Comparison of ENCODE assay signal across 24 mouse cellular contexts in genomic region chr12:110024295-110024694, GRCm38 (mm10).
DNase-seq lines count a peak whose midpoint lies in the region; ATAC-seq and TF ChIP-seq lines count a peak whose summit lies in the region.
"Had no signal": no experiment of that assay in that cellular context is flagged by ENCODE, and none has a peak within 500 bp of the region (broad histone marks: within the 10 kb centered on the region; RNA-seq: fewer than 3 reads in every experiment).

No protein-coding gene starts in this region.

- H3K36me3 ChIP-seq in intestine, embryonic 15.5 days = no peaks in the 10 kb centered on the region
- no peaks in the 10 kb centered on the region for H3K36me3 ChIP-seq in intestine, postnatal 0 days (ENCODE audit: control insufficient read depth, insufficient read depth)
- no peaks in the 10 kb centered on the region for H3K36me3 ChIP-seq in stomach, embryonic 15.5 days
- no peaks in the 10 kb centered on the region for H3K36me3 ChIP-seq in stomach, postnatal 0 days (ENCODE audit: control insufficient read depth, insufficient read depth, low read length)
- no peaks in the 10 kb centered on the region for H3K36me3 ChIP-seq in liver, embryonic 13.5 days
- H3K36me3 ChIP-seq in neural tube, embryonic 15.5 days = no peaks in the 10 kb centered on the region
- H3K36me3 ChIP-seq: embryonic facial prominence, embryonic 12.5 days; limb, embryonic 15.5 days had no signal

- H3K4me2 ChIP-seq in intestine, embryonic 15.5 days (replicated peaks) = no peak overlapping the region
- no peak overlapping the region; the same call in 1 of the 2 replicates for H3K4me2 ChIP-seq in intestine, postnatal 0 days (replicated peaks; ENCODE audit: low read depth)
- no peak overlapping the region for H3K4me2 ChIP-seq in stomach, embryonic 15.5 days
- H3K4me2 ChIP-seq in stomach, postnatal 0 days (replicated peaks; ENCODE audit: low read depth) = no peak overlapping the region
- peak overlapping the region; percentile 38 for H3K4me2 ChIP-seq in liver, embryonic 13.5 days
- no peak overlapping the region for H3K4me2 ChIP-seq in neural tube, embryonic 15.5 days
- H3K4me2 ChIP-seq: embryonic facial prominence, embryonic 12.5 days; limb, embryonic 15.5 days; midbrain, embryonic 11.5 days had no signal

- no peak for DNase-seq in stomach, postnatal 0 days (ENCODE audit: low spot score)
- DNase-seq in liver, embryonic 13.5 days = no peak
- no peak for DNase-seq in layer of hippocampus, adult 9-10 months (ENCODE audit: low spot score)
- DNase-seq in natural killer cell, adult 2 months (ENCODE audit: low spot score in 2 of 2) = no peak
- DNase-seq: adrenal gland, postnatal 14 days; cerebellum, adult 2 months; cerebellum, postnatal 25 days; forebrain, postnatal 0 days; gastrocnemius, postnatal 25 days; heart, adult 2 months; heart, postnatal 36 days; left cerebral cortex, postnatal 4 days; lung, postnatal 10 days; right cerebral cortex, postnatal 14 days; thymus, postnatal 14 days had no signal

- no peak for TF ChIP-seq EP300 in stomach, postnatal 0 days (optimal IDR thresholded peaks at IDR 0.05)

- H3K9me3 ChIP-seq in intestine, embryonic 15.5 days = no peaks in the 10 kb centered on the region
- H3K9me3 ChIP-seq in intestine, postnatal 0 days (ENCODE audit: control insufficient read depth) = no peaks in the 10 kb centered on the region
- no peaks in the 10 kb centered on the region for H3K9me3 ChIP-seq in stomach, embryonic 15.5 days
- no peaks in the 10 kb centered on the region for H3K9me3 ChIP-seq in stomach, postnatal 0 days (ENCODE audit: control insufficient read depth, low read length)
- no peaks in the 10 kb centered on the region for H3K9me3 ChIP-seq in liver, embryonic 13.5 days (replicated peaks)
- H3K9me3 ChIP-seq in neural tube, embryonic 15.5 days (replicated peaks) = no peaks in the 10 kb centered on the region
- H3K9me3 ChIP-seq: embryonic facial prominence, embryonic 12.5 days; limb, embryonic 15.5 days had no signal

- H3K27ac ChIP-seq in intestine, embryonic 15.5 days = no peak overlapping the region
- H3K27ac ChIP-seq in intestine, postnatal 0 days (ENCODE audit: low read depth, low read length) = no peak overlapping the region
- no peak overlapping the region for H3K27ac ChIP-seq in stomach, embryonic 15.5 days
- no peak overlapping the region for H3K27ac ChIP-seq in stomach, postnatal 0 days (replicated peaks)
- H3K27ac ChIP-seq in liver, embryonic 13.5 days = peak overlapping the region; percentile 82
- no peak overlapping the region for H3K27ac ChIP-seq in neural tube, embryonic 15.5 days (replicated peaks)
- H3K27ac ChIP-seq: embryonic facial prominence, embryonic 12.5 days; heart, adult 2 months; limb, embryonic 15.5 days had no signal

- H3K9ac ChIP-seq in intestine, embryonic 15.5 days = no peak overlapping the region
- H3K9ac ChIP-seq in intestine, postnatal 0 days (ENCODE audit: low read depth, low read length) = no peak overlapping the region
- H3K9ac ChIP-seq in stomach, embryonic 15.5 days = no peak overlapping the region
- H3K9ac ChIP-seq in stomach, postnatal 0 days (ENCODE audit: low read length) = no peak overlapping the region
- H3K9ac ChIP-seq in liver, embryonic 13.5 days = no peak overlapping the region
- no peak overlapping the region for H3K9ac ChIP-seq in neural tube, embryonic 15.5 days (replicated peaks)
- H3K9ac ChIP-seq: embryonic facial prominence, embryonic 12.5 days; forebrain, postnatal 0 days; limb, embryonic 15.5 days had no signal

- WGBS in intestine, embryonic 15.5 days = 71% methylated on average over 9 of the region's 9 CpGs
- WGBS in intestine, postnatal 0 days = 43% methylated on average over 9 of the region's 9 CpGs
- 75% methylated on average over 9 of the region's 9 CpGs for WGBS in stomach, embryonic 15.5 days
- 65% methylated on average over 9 of the region's 9 CpGs for WGBS in stomach, postnatal 0 days
- WGBS in liver, embryonic 13.5 days (ENCODE audit: insufficient replicate concordance) = 65% methylated on average over 9 of the region's 9 CpGs
- 75% methylated on average over 9 of the region's 9 CpGs for WGBS in neural tube, embryonic 15.5 days

- H3K4me3 ChIP-seq in intestine, embryonic 15.5 days (replicated peaks) = no peak overlapping the region
- H3K4me3 ChIP-seq in intestine, postnatal 0 days (ENCODE audit: low read depth, low read length) = no peak overlapping the region
- no peak overlapping the region for H3K4me3 ChIP-seq in stomach, embryonic 15.5 days (replicated peaks)
- H3K4me3 ChIP-seq in stomach, postnatal 0 days (ENCODE audit: low read depth, low read length) = no peak overlapping the region
- H3K4me3 ChIP-seq in liver, embryonic 13.5 days (replicated peaks) = 0 out of 2 replicates have a peak overlapping the region, but pooled peaks have one; percentile 5
- no peak overlapping the region for H3K4me3 ChIP-seq in neural tube, embryonic 15.5 days (replicated peaks)
- H3K4me3 ChIP-seq: embryonic facial prominence, embryonic 12.5 days; heart, adult 2 months; limb, embryonic 15.5 days had no signal

- peak; percentile 69 for ATAC-seq in intestine, embryonic 15.5 days
- ATAC-seq in intestine, postnatal 0 days = no peak
- ATAC-seq in stomach, embryonic 15.5 days (ENCODE audit: insufficient read depth, low FRiP score, low read depth) = peak; percentile 67; the same call in 1 of the 2 replicates
- no peak for ATAC-seq in stomach, postnatal 0 days (ENCODE audit: low FRiP score, low TSS enrichment)
- peak; percentile 78 for ATAC-seq in liver, embryonic 13.5 days (ENCODE audit: low read depth)
- ATAC-seq in neural tube, embryonic 15.5 days (ENCODE audit: low FRiP score) = no peak
- ATAC-seq: CD4-positive, CD25-positive, alpha-beta regulatory T cell, adult 4 months; forebrain, postnatal 0 days; hindbrain, embryonic 16.5 days had no signal

- no peaks in the 10 kb centered on the region for H3K27me3 ChIP-seq in intestine, embryonic 15.5 days (replicated peaks)
- no peaks in the 10 kb centered on the region for H3K27me3 ChIP-seq in intestine, postnatal 0 days (replicated peaks; ENCODE audit: control insufficient read depth, insufficient read depth, low read length)
- no peaks in the 10 kb centered on the region for H3K27me3 ChIP-seq in stomach, embryonic 15.5 days (replicated peaks)
- H3K27me3 ChIP-seq in stomach, postnatal 0 days (ENCODE audit: control insufficient read depth, insufficient read depth, low read length) = no peaks in the 10 kb centered on the region
- no peaks in the 10 kb centered on the region for H3K27me3 ChIP-seq in liver, embryonic 13.5 days
- peaks cover 9% of the 10 kb centered on the region for H3K27me3 ChIP-seq in neural tube, embryonic 15.5 days (replicated peaks)

- no peak for TF ChIP-seq CTCF in intestine, postnatal 0 days (IDR thresholded peaks at IDR 0.05; ENCODE audit: low read depth)
- no peak for TF ChIP-seq CTCF in stomach, postnatal 0 days (IDR thresholded peaks at IDR 0.05; ENCODE audit: low read depth)

- H3K4me1 ChIP-seq in intestine, embryonic 15.5 days (replicated peaks) = 0 out of 2 replicates have a peak, but pooled peaks cover 3% of the 10 kb centered on the region
- no peaks in the 10 kb centered on the region for H3K4me1 ChIP-seq in intestine, postnatal 0 days (replicated peaks; ENCODE audit: control insufficient read depth, insufficient read depth, low read length)
- no peaks in the 10 kb centered on the region for H3K4me1 ChIP-seq in stomach, embryonic 15.5 days
- no peaks in the 10 kb centered on the region for H3K4me1 ChIP-seq in stomach, postnatal 0 days (replicated peaks; ENCODE audit: control insufficient read depth, insufficient read depth)
- peaks cover 20% of the 10 kb centered on the region for H3K4me1 ChIP-seq in liver, embryonic 13.5 days (replicated peaks)
- H3K4me1 ChIP-seq in neural tube, embryonic 15.5 days = peaks cover 20% of the 10 kb centered on the region

Comparison
In these comparisons a context has a peak if more than half of its experiments do, and no peak if none do; other contexts are left out.
1. ATAC-seq: peak in intestine, embryonic 15.5 days (single experiment), stomach, embryonic 15.5 days (single experiment) and liver, embryonic 13.5 days (single experiment); none in intestine, postnatal 0 days (single experiment), stomach, postnatal 0 days (single experiment) and neural tube, embryonic 15.5 days (single experiment).